Comparison of ENCODE assay signal across 11 mouse cellular contexts in the genomic region with DNA sequence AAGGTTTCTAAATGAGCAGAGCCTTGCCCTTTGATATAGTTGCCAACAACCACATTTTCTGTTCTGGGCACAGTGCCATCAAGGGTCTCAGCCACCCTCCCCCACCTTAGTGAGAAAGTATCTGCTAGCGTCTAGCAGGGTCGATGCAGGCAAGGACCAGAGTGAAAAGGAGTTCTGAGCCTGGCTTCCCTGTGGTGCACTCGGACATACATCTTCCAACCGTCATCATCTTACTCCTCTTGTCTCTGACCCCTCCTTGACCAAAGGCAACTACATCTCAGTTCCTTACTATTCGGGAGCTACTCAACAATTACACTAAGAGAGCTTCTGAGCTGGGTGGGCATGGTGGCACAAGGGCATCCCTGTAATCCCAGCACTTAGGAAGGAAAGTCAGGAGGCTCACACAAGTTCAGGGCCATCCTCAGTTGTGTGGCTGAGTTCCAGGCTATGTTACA. TPM values are rescaled to one million over a fixed set of nuclear protein-coding genes. Genes with fewer than 3 reads are reported as not detected.
DNase-seq lines count a peak whose midpoint lies in the region; ATAC-seq and TF ChIP-seq lines count a peak whose summit lies in the region.
"Had no signal": no experiment of that assay in that cellular context is flagged by ENCODE, and none has a peak within 500 bp of the region (broad histone marks: within the 10 kb centered on the region; RNA-seq: fewer than 3 reads in every experiment).

No protein-coding gene starts in this region.

- H3K4me3 ChIP-seq in lung, embryonic 14.5 days (ENCODE audit: low read depth, low read length), result no peak overlapping the region
- H3K4me3 ChIP-seq in forebrain, embryonic 13.5 days, result no peak overlapping the region
- H3K4me3 ChIP-seq in midbrain, embryonic 12.5 days, result no peak overlapping the region
- no peak overlapping the region for H3K4me3 ChIP-seq in thymus, adult 2 months (ENCODE audit: control insufficient read depth, insufficient read depth, low read length)

- no peak overlapping the region for H3K4me2 ChIP-seq in lung, embryonic 14.5 days
- peak overlapping the region; percentile 28 for H3K4me2 ChIP-seq in forebrain, embryonic 13.5 days
- H3K4me2 ChIP-seq in midbrain, embryonic 12.5 days (replicated peaks), result no peak overlapping the region

- H3K9ac ChIP-seq in lung, embryonic 14.5 days, result no peak overlapping the region
- H3K9ac ChIP-seq in forebrain, embryonic 13.5 days, result 0 out of 2 replicates have a peak overlapping the region, but pooled peaks have one; percentile 9
- H3K9ac ChIP-seq in midbrain, embryonic 12.5 days (replicated peaks), result no peak overlapping the region

- WGBS in lung, embryonic 14.5 days, result 37% methylated on average over 5 of the region's 5 CpGs
- WGBS in forebrain, embryonic 13.5 days, result 38% methylated on average over 5 of the region's 5 CpGs
- 53% methylated on average over 5 of the region's 5 CpGs for WGBS in midbrain, embryonic 12.5 days
- WGBS in thymus, adult 2 months, result 43% methylated on average over 5 of the region's 5 CpGs

- no peaks in the 10 kb centered on the region for H3K9me3 ChIP-seq in lung, embryonic 14.5 days (ENCODE audit: low read depth, low read length)
- H3K9me3 ChIP-seq in forebrain, embryonic 13.5 days (replicated peaks), result no peaks in the 10 kb centered on the region
- no peaks in the 10 kb centered on the region for H3K9me3 ChIP-seq in midbrain, embryonic 12.5 days
- H3K9me3 ChIP-seq: embryonic facial prominence, embryonic 13.5 days; heart, embryonic 13.5 days; lung, embryonic 15.5 days had no signal

- no peak for ATAC-seq in lung, embryonic 14.5 days (ENCODE audit: insufficient read depth)
- ATAC-seq in forebrain, embryonic 13.5 days, result peak; percentile 34
- ATAC-seq in midbrain, embryonic 12.5 days (ENCODE audit: low FRiP score, low read depth), result peak; percentile 57; the same call in 1 of the 2 replicates

- no peak for TF ChIP-seq POLR2A in thymus, adult 2 months (IDR thresholded peaks at IDR 0.05; ENCODE audit: control insufficient read depth, extremely low read depth, insufficient read depth, low read length, poor library complexity)

- H3K27ac ChIP-seq in lung, embryonic 14.5 days (ENCODE audit: low read depth), result no peak overlapping the region
- no peak overlapping the region; the same call in 1 of the 2 replicates for H3K27ac ChIP-seq in forebrain, embryonic 13.5 days
- H3K27ac ChIP-seq in midbrain, embryonic 12.5 days (replicated peaks), result no peak overlapping the region
- H3K27ac ChIP-seq in thymus, adult 2 months (ENCODE audit: control insufficient read depth, insufficient read depth, low read length), result peak overlapping the region; percentile 55

- peak; percentile 34 for DNase-seq in lung, embryonic 14.5 days
- DNase-seq in lung, postnatal 36 days, result no peak
- DNase-seq in thymus, adult 2 months, result peak; percentile 32
- DNase-seq in right cerebral cortex, adult 18-20 months, result no peak
- no peak for DNase-seq in ovary, postnatal 10 days (ENCODE audit: low spot score)
- DNase-seq in urinary bladder, postnatal 25 days (ENCODE audit: low spot score), result no peak

- H3K27me3 ChIP-seq in lung, embryonic 14.5 days (ENCODE audit: insufficient read depth, low read length), result no peaks in the 10 kb centered on the region
- H3K27me3 ChIP-seq in forebrain, embryonic 13.5 days, result no peaks in the 10 kb centered on the region
- no peaks in the 10 kb centered on the region for H3K27me3 ChIP-seq in midbrain, embryonic 12.5 days
- no peaks in the 10 kb centered on the region for H3K27me3 ChIP-seq in thymus, adult 2 months (ENCODE audit: control insufficient read depth, insufficient read depth, low read length)
- H3K27me3 ChIP-seq: embryonic facial prominence, embryonic 13.5 days; heart, embryonic 13.5 days; lung, embryonic 15.5 days had no signal

- peaks cover 7% of the 10 kb centered on the region; the same call in 1 of the 2 replicates for H3K4me1 ChIP-seq in lung, embryonic 14.5 days (ENCODE audit: insufficient read depth)
- H3K4me1 ChIP-seq in forebrain, embryonic 13.5 days, result peaks cover 13% of the 10 kb centered on the region
- peaks cover 11% of the 10 kb centered on the region for H3K4me1 ChIP-seq in midbrain, embryonic 12.5 days
- H3K4me1 ChIP-seq in thymus, adult 2 months (replicated peaks; ENCODE audit: control insufficient read depth, insufficient read depth, low read length), result peaks cover 10% of the 10 kb centered on the region

- H3K36me3 ChIP-seq in lung, embryonic 14.5 days (ENCODE audit: insufficient read depth), result no peaks in the 10 kb centered on the region
- H3K36me3 ChIP-seq in forebrain, embryonic 13.5 days (ENCODE audit: poor library complexity, severe bottlenecking), result no peaks in the 10 kb centered on the region
- H3K36me3 ChIP-seq in midbrain, embryonic 12.5 days, result no peaks in the 10 kb centered on the region
- H3K36me3 ChIP-seq in thymus, adult 2 months (ENCODE audit: control insufficient read depth, insufficient read depth, low read length), result no peaks in the 10 kb centered on the region
- H3K36me3 ChIP-seq: embryonic facial prominence, embryonic 13.5 days; heart, embryonic 13.5 days; lung, embryonic 15.5 days had no signal

- TF ChIP-seq CTCF in lung, embryonic 14.5 days (IDR thresholded peaks at IDR 0.05; ENCODE audit: low read depth), result no peak
- no peak for TF ChIP-seq CTCF in thymus, adult 2 months (IDR thresholded peaks at IDR 0.05; ENCODE audit: borderline replicate concordance, control insufficient read depth, extremely low read depth, insufficient read depth, low read length, poor library complexity)

RNA-seq across cellular contexts. Expression of gene Kmt2e, which starts 48.5 kb away (rescaled TPM):
- polyA plus RNA-seq in lung, embryonic 14.5 days (2014; fragmentation: Nextera tagmentation; extraction: Ambion mirVana), result 72.8 and 83.2 TPM in 2 replicates
- 165 and 170 TPM in 2 replicates for polyA plus RNA-seq in forebrain, embryonic 13.5 days (2015; fragmentation: Nextera tagmentation; extraction: Ambion mirVana)
- polyA plus RNA-seq in midbrain, embryonic 12.5 days (2016; fragmentation: Nextera tagmentation; extraction: Ambion mirVana), result 143 and 144 TPM in 2 replicates
- polyA plus RNA-seq in thymus, adult 2 months (2012; rRNA removed), result 37.0 and 40.7 TPM in 2 replicates

Comparison
In these comparisons a context has a peak if more than half of its experiments do, and no peak if none do; other contexts are left out.
1. DNase-seq: peak in lung, embryonic 14.5 days (single experiment) and thymus, adult 2 months (single experiment); none in lung, postnatal 36 days (single experiment), right cerebral cortex, adult 18-20 months (single experiment), ovary, postnatal 10 days (single experiment) and urinary bladder, postnatal 25 days (single experiment).